Mouse (Mus musculus): Measurements from ENCODE around the gene Adipor2. TPM values are rescaled to one million over a fixed set of nuclear protein-coding genes. Genes with fewer than 3 reads are reported as not detected.

Gene Adipor2
- polyA plus RNA-seq, 1 experiment from 2014 or later, result 22.6 TPM

DNA sequence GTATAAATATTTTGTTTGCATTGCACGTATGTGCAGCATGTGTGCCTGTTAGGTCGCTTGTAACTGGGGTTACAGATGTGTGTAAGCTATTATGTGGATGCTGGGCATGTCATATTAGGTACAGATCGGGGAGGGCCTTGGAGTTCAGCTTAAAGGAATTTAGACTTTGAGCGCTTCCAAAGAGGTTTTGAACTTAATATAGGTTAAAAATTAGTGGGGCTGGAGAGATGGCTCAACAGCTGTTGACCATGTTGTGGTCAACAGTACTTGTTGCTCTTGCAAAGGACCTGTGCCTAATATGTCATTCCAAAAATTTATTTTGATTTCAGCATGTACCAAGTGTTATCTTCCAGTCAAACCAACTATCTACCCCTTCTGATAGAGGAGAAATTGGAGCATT is 12.7 kb downstream of the Adipor2 start:
- Histone ChIP-seq H3K27ac (ENCODE audit: low read depth, low read length) (no peak overlapping the region), H3K9ac (ENCODE audit: low read depth, low read length) (no peak overlapping the region), H3K36me3 (ENCODE audit: control insufficient read depth, insufficient read depth, low read length) (no peaks in the 10 kb centered on the region), H3K9me3 (replicated peaks; ENCODE audit: control insufficient read depth, low read length) (no peaks in the 10 kb centered on the region), H3K4me1 (ENCODE audit: control insufficient read depth, insufficient read depth, low read length) (0 out of 2 replicates have a peak, but pooled peaks cover 3% of the 10 kb centered on the region), H3K4me3 (ENCODE audit: low read depth, low read length) (no peak overlapping the region), H3K27me3 (ENCODE audit: control insufficient read depth, insufficient read depth, low read length) (no peaks in the 10 kb centered on the region), H3K4me2 (no peak overlapping the region)
- WGBS (ENCODE audit: insufficient replicate concordance), result 82% methylated on average over 4 of the region's 4 CpGs
- ATAC-seq (replicated peaks; ENCODE audit: insufficient number of reproducible peaks, low FRiP score, low TSS enrichment), result no peak

DNA sequence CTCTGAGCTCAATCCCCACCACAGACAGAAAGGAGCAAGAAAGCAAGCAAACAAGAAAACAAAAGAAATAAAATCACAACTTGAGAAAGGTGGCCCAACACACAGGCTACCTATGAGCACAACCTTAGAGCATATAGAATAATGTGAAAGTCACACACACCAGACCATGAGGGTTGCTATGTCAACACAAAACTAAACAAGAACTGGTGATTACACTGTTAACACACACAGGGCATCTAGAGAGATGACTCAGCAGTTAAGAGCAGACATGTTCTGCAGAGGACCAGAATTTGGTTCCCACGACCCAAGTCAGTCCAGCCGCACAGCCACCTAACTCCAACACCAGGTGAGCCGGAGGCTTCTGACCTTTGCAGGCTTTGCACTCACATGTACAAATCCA is 14.5 kb downstream of the Adipor2 start:
- Histone ChIP-seq H3K4me3 (ENCODE audit: low read depth, low read length) (no peak overlapping the region), H3K9me3 (replicated peaks; ENCODE audit: control insufficient read depth, low read length) (no peaks in the 10 kb centered on the region), H3K27ac (ENCODE audit: low read depth, low read length) (no peak overlapping the region), H3K4me2 (no peak overlapping the region), H3K4me1 (ENCODE audit: control insufficient read depth, insufficient read depth, low read length) (no peaks in the 10 kb centered on the region), H3K27me3 (ENCODE audit: control insufficient read depth, insufficient read depth, low read length) (no peaks in the 10 kb centered on the region), H3K36me3 (ENCODE audit: control insufficient read depth, insufficient read depth, low read length) (no peaks in the 10 kb centered on the region), H3K9ac (ENCODE audit: low read depth, low read length) (no peak overlapping the region)
- WGBS (ENCODE audit: insufficient replicate concordance), result 79% methylated on average over 3 of the region's 3 CpGs
- ATAC-seq (replicated peaks; ENCODE audit: insufficient number of reproducible peaks, low FRiP score, low TSS enrichment), result no peak

DNA sequence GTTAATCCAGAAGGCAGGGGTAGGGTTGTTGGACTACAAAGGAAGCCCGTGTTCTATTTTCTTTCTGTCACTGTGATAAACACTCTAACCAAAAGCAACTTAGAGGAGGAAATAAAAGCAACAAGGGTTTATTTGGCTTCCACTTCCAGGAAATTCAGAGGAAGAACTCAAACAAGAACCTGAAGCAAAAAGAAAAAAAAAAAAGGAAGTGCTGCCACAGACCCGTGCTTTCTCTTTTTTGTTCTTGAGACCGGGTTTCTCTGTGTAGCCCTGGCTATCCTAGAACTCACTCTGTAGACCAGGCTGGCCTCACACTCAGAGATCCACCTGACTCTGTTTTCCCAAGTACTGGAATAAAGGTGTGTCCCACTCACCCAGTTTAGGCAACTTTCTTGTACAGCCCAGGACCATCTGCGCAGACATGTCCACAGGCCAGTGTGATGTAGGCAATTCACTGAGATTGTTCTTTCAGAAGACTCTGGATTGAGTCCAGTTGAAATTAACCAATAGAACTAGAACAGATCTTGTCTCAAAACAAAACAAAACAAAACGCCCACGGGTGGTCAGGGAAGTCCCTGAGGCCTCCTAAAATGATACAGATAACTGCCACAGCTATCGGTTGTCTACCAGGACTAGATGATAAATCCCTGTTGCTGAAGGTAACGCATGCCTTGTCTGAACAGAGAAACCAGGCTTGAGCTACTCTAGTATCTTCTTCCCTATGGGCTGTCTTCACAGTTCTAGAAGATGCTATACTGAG is 15.8 kb downstream of the Adipor2 start:
- Histone ChIP-seq H3K27ac (ENCODE audit: low read depth, low read length) (no peak overlapping the region), H3K4me3 (ENCODE audit: low read depth, low read length) (no peak overlapping the region), H3K9ac (ENCODE audit: low read depth, low read length) (no peak overlapping the region), H3K36me3 (ENCODE audit: control insufficient read depth, insufficient read depth, low read length) (no peaks in the 10 kb centered on the region), H3K4me2 (no peak overlapping the region), H3K4me1 (ENCODE audit: control insufficient read depth, insufficient read depth, low read length) (no peaks in the 10 kb centered on the region), H3K27me3 (ENCODE audit: control insufficient read depth, insufficient read depth, low read length) (no peaks in the 10 kb centered on the region), H3K9me3 (replicated peaks; ENCODE audit: control insufficient read depth, low read length) (no peaks in the 10 kb centered on the region)
- ATAC-seq (replicated peaks; ENCODE audit: insufficient number of reproducible peaks, low FRiP score, low TSS enrichment), result no peak
- WGBS (ENCODE audit: insufficient replicate concordance), result 77% methylated on average over 8 of the region's 8 CpGs

DNA sequence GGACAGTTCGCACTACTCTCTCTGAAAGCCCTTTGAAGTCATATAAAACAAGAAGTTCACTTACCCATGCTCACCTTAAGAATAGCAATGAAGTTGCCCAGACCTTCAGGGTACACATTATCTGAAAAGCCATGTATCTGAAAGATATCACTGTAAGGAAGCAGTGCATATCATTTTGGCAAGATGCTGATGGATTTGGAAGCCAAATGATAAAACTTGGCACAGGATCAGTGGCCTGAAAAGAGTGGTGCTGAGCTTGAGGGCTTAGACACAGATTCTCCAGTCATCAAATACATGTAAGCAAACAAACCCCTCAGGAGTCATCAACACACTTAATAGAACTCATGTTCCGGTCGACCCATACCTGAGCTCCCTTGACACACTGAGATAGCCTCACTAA is 16.9 kb downstream of the Adipor2 start:
- WGBS (ENCODE audit: insufficient replicate concordance), result 79% methylated on average over 3 of the region's 3 CpGs
- H3K4me3 ChIP-seq (ENCODE audit: low read depth, low read length), result no peak overlapping the region
- no peak overlapping the region for H3K27ac ChIP-seq (ENCODE audit: low read depth, low read length)
- H3K9me3 ChIP-seq (replicated peaks; ENCODE audit: control insufficient read depth, low read length), result no peaks in the 10 kb centered on the region
- no peaks in the 10 kb centered on the region for H3K36me3 ChIP-seq (ENCODE audit: control insufficient read depth, insufficient read depth, low read length)
- H3K4me1 ChIP-seq (ENCODE audit: control insufficient read depth, insufficient read depth, low read length), result peaks cover 4% of the 10 kb centered on the region
- H3K9ac ChIP-seq (ENCODE audit: low read depth, low read length), result no peak overlapping the region
- H3K4me2 ChIP-seq, result no peak overlapping the region
- H3K27me3 ChIP-seq (ENCODE audit: control insufficient read depth, insufficient read depth, low read length), result no peaks in the 10 kb centered on the region
- ATAC-seq (replicated peaks; ENCODE audit: insufficient number of reproducible peaks, low FRiP score, low TSS enrichment), result no peak

DNA sequence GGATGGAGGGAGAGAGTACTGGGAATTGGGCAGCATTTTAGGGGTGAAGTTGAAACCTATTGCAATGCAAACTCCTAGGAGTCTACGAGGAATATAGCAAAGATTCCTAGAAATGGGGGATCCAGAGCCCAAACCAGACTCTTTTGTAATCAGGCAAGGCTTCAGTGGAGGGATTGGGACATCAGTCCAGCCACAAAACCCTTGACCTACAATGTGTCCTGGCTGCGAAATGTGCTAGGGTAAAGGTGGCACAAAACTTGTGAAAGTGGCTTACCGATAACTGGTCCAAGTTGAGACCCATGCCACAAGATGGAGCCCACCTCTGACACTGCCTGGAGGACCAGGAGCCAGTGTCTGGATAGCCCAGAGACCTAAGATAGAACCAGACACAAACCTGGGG is 18.1 kb downstream of the Adipor2 start:
- ATAC-seq (replicated peaks; ENCODE audit: insufficient number of reproducible peaks, low FRiP score, low TSS enrichment), result no peak
- Histone ChIP-seq H3K4me2 (no peak overlapping the region), H3K27me3 (ENCODE audit: control insufficient read depth, insufficient read depth, low read length) (no peaks in the 10 kb centered on the region), H3K9ac (ENCODE audit: low read depth, low read length) (no peak overlapping the region), H3K27ac (ENCODE audit: low read depth, low read length) (no peak overlapping the region), H3K4me3 (ENCODE audit: low read depth, low read length) (no peak overlapping the region), H3K9me3 (replicated peaks; ENCODE audit: control insufficient read depth, low read length) (no peaks in the 10 kb centered on the region), H3K4me1 (ENCODE audit: control insufficient read depth, insufficient read depth, low read length) (peaks cover 4% of the 10 kb centered on the region), H3K36me3 (ENCODE audit: control insufficient read depth, insufficient read depth, low read length) (no peaks in the 10 kb centered on the region)
- 83% methylated on average over 3 of the region's 3 CpGs for WGBS (ENCODE audit: insufficient replicate concordance)

DNA sequence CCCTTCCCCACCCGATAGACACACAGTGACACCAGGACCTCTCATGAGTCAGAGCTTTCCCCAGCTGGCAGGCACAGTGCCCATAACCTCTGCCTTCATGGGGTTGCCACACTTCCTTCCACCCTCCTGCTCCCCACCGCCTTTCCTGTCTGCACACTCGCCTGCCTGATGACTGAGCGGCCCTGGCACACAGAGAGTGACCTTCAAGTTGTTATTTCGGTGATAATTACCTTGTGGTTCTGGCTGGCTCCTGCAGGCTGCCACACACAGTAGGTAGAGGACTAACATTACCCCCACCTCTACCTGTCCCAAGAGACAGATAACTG is 21.2 kb downstream of the Adipor2 start:
- 41% methylated on average over 5 of the region's 5 CpGs for WGBS (ENCODE audit: insufficient replicate concordance)
- no peaks in the 10 kb centered on the region for H3K36me3 ChIP-seq (ENCODE audit: control insufficient read depth, insufficient read depth, low read length)
- H3K4me1 ChIP-seq (ENCODE audit: control insufficient read depth, insufficient read depth, low read length), result peaks cover 4% of the 10 kb centered on the region
- no peak overlapping the region for H3K4me3 ChIP-seq (ENCODE audit: low read depth, low read length)
- H3K27ac ChIP-seq (ENCODE audit: low read depth, low read length), result no peak overlapping the region
- no peak overlapping the region for H3K4me2 ChIP-seq
- no peaks in the 10 kb centered on the region for H3K27me3 ChIP-seq (ENCODE audit: control insufficient read depth, insufficient read depth, low read length)
- no peak for ATAC-seq (replicated peaks; ENCODE audit: insufficient number of reproducible peaks, low FRiP score, low TSS enrichment)
- H3K9ac ChIP-seq (ENCODE audit: low read depth, low read length), result no peak overlapping the region
- H3K9me3 ChIP-seq (replicated peaks; ENCODE audit: control insufficient read depth, low read length), result no peaks in the 10 kb centered on the region

DNA sequence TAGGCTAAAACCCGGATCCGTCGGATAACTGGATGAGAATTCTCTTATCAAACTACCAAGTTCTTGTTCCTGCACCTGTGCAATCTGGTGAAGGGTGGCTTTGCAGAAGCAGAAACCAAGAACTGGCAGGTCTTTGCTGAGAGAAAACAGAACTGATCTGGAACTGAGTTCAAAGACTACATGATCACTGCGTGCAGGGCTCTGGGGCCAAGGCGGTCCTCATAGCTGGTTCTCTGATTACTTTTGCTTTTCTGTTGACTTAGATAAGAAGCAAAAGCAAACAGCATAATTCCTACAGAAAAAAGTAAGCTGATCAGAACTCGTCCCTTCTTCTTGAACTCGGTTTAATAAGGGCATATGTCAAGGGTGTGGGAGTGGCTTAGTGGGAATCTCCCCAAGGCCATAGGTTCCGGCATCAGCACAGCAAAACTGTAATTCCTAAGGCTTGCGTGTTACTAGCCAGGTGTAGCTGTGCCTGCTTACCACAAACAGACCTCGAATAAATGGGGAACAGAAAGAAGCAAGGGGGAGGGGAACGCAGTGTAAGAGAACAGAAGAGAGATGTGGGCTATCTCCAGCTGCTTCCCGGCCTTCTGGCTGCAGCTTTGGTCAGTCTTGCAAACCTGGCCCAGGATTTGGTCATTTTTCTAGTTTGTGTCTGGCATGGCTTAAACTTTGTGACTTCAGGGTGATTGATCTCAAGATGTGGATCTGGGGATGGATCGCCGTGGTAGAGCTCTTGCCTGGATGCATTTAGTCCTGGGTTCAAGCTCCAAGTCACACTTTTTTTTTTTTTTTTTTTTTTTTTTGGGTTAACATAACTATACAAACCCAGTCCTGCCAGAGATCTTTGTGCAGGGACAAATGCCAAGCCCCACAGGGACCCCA is 21.8 kb downstream of the Adipor2 start:
- peaks cover 4% of the 10 kb centered on the region for H3K4me1 ChIP-seq (ENCODE audit: control insufficient read depth, insufficient read depth, low read length)
- no peak overlapping the region for H3K27ac ChIP-seq (ENCODE audit: low read depth, low read length)
- no peak for ATAC-seq (replicated peaks; ENCODE audit: insufficient number of reproducible peaks, low FRiP score, low TSS enrichment)
- no peak overlapping the region for H3K4me2 ChIP-seq
- no peaks in the 10 kb centered on the region for H3K36me3 ChIP-seq (ENCODE audit: control insufficient read depth, insufficient read depth, low read length)
- WGBS (ENCODE audit: insufficient replicate concordance), result 73% methylated on average over 14 of the region's 14 CpGs
- no peak overlapping the region for H3K9ac ChIP-seq (ENCODE audit: low read depth, low read length)
- H3K9me3 ChIP-seq (replicated peaks; ENCODE audit: control insufficient read depth, low read length), result no peaks in the 10 kb centered on the region
- H3K27me3 ChIP-seq (ENCODE audit: control insufficient read depth, insufficient read depth, low read length), result no peaks in the 10 kb centered on the region
- no peak overlapping the region for H3K4me3 ChIP-seq (ENCODE audit: low read depth, low read length)

DNA sequence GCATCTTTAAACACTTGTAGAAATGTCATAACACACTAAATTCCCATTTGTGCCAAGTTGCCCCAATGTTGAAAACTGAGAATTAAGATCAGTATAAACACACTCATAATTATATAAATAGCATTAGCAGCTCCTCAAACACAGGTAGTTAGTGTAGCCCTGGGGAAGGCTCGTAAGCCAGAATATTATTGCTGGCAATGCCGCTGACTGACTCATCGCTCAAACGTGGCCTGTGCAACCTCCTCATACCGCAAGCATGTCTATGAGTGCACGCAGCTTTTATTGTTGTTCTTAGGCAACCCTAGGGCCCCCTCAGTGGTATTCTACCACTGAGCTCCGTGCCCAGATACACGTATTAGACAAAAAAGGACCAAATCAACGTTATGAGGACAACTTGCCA is 24.7 kb downstream of the Adipor2 start:
- H3K9ac ChIP-seq (ENCODE audit: low read depth, low read length), result no peak overlapping the region
- no peak overlapping the region for H3K4me2 ChIP-seq
- no peaks in the 10 kb centered on the region for H3K36me3 ChIP-seq (ENCODE audit: control insufficient read depth, insufficient read depth, low read length)
- ATAC-seq (replicated peaks; ENCODE audit: insufficient number of reproducible peaks, low FRiP score, low TSS enrichment), result no peak
- 86% methylated on average over 9 of the region's 9 CpGs for WGBS (ENCODE audit: insufficient replicate concordance)
- H3K27ac ChIP-seq (ENCODE audit: low read depth, low read length), result no peak overlapping the region
- no peak overlapping the region for H3K4me3 ChIP-seq (ENCODE audit: low read depth, low read length)
- peaks cover 4% of the 10 kb centered on the region for H3K4me1 ChIP-seq (ENCODE audit: control insufficient read depth, insufficient read depth, low read length)
- no peaks in the 10 kb centered on the region for H3K27me3 ChIP-seq (ENCODE audit: control insufficient read depth, insufficient read depth, low read length)
- H3K9me3 ChIP-seq (replicated peaks; ENCODE audit: control insufficient read depth, low read length), result no peaks in the 10 kb centered on the region
